Mouse (Mus musculus): ENCODE data around the gene Olfr1133. TPM values are rescaled to one million over a fixed set of nuclear protein-coding genes. Genes with fewer than 3 reads are reported as not detected.
"Not testable (repeated sequence)": the region's sequence is repeated elsewhere in the genome, so short reads cannot be mapped to it uniquely, and the experiment has no call there.

The Olfr1133 gene
- not detected in 2 replicates for polyA plus RNA-seq (2012; ENCODE audit: insufficient read depth, low replicate concordance)

- H3K4me1 ChIP-seq: no peaks in the 10 kb centered on the region
- no peaks in the 10 kb centered on the region for H3K27me3 ChIP-seq (replicated peaks)
- H3K9me3 ChIP-seq: no peaks in the 10 kb centered on the region
- no peaks in the 10 kb centered on the region for H3K36me3 ChIP-seq (replicated peaks; ENCODE audit: low read length)
- no peak within 1 kb of the TSS for H3K4me3 ChIP-seq (replicated peaks)
- TF ChIP-seq FLI1 (IDR thresholded peaks at IDR 0.05; ENCODE audit: low read length) (no peak), GATA1 (IDR thresholded peaks at IDR 0.05; ENCODE audit: borderline replicate concordance, low read length) (no peak)
Observed at GRCm38 (mm10) chr2:87647274-87647673, at the start of gene Olfr1133. Olfr1133 (minus strand) TSS chr2:87647374.

GRCm38 (mm10) chr2:87693847-87694246 lies 46.7 kb upstream of the Olfr1133 start, which contains the start of gene Olfr1136:
Olfr1136 (minus strand) TSS chr2:87693947.
- H3K4me3 ChIP-seq (replicated peaks): no peak within 1 kb of the TSS
- no peaks in the 10 kb centered on the region for H3K9me3 ChIP-seq
- no peaks in the 10 kb centered on the region for H3K27me3 ChIP-seq (replicated peaks)
- no peaks in the 10 kb centered on the region for H3K36me3 ChIP-seq (replicated peaks; ENCODE audit: low read length)
- no peaks in the 10 kb centered on the region for H3K4me1 ChIP-seq
- no peak for TF ChIP-seq GATA1 (IDR thresholded peaks at IDR 0.05; ENCODE audit: borderline replicate concordance, low read length)
- no peak for TF ChIP-seq FLI1 (IDR thresholded peaks at IDR 0.05; ENCODE audit: low read length)

GRCm38 (mm10) chr2:87673564-87673963 lies 26.4 kb upstream of the Olfr1133 start, which contains the start of gene Olfr1135:
Olfr1135 (minus strand) TSS chr2:87673664.
- Histone ChIP-seq H3K36me3 (replicated peaks; ENCODE audit: low read length) (no peaks in the 10 kb centered on the region), H3K9me3 (no peaks in the 10 kb centered on the region), H3K4me1 (no peaks in the 10 kb centered on the region), H3K4me3 (replicated peaks) (no peak within 1 kb of the TSS), H3K27me3 (replicated peaks) (no peaks in the 10 kb centered on the region)
- no peak for TF ChIP-seq GATA1 (IDR thresholded peaks at IDR 0.05; ENCODE audit: borderline replicate concordance, low read length)
- TF ChIP-seq FLI1 (IDR thresholded peaks at IDR 0.05; ENCODE audit: low read length): no peak

- Histone ChIP-seq H3K4me1 (no peaks in the 10 kb centered on the region), H3K27me3 (replicated peaks) (no peaks in the 10 kb centered on the region), H3K4me3 (replicated peaks) (no peak within 1 kb of the TSS)
Observed at GRCm38 (mm10) chr2:87658360-87658759, 11.2 kb upstream of the Olfr1133 start, which contains the start of gene Olfr1134. Olfr1134 (minus strand) TSS chr2:87658460.

GRCm38 (mm10) chr2:87642441-87642840 lies 4.7 kb downstream of the Olfr1133 start:
- Histone ChIP-seq H3K36me3 (replicated peaks; ENCODE audit: low read length) (no peaks in the 10 kb centered on the region), H3K27me3 (replicated peaks) (no peaks in the 10 kb centered on the region), H3K4me3 (replicated peaks) (no peak overlapping the region), H3K4me1 (no peaks in the 10 kb centered on the region), H3K9me3 (no peaks in the 10 kb centered on the region)
- TF ChIP-seq FLI1 (IDR thresholded peaks at IDR 0.05; ENCODE audit: low read length) (no peak), GATA1 (IDR thresholded peaks at IDR 0.05; ENCODE audit: borderline replicate concordance, low read length) (no peak)

More at GRCm38 (mm10) chr2:87658360-87658759, 11.2 kb upstream of the Olfr1133 start, which contains the start of gene Olfr1134:
- Histone ChIP-seq H3K36me3 (replicated peaks; ENCODE audit: low read length) (no peaks in the 10 kb centered on the region), H3K9me3 (0 out of 2 replicates have a peak, but pooled peaks cover 4% of the 10 kb centered on the region)
- TF ChIP-seq FLI1 (IDR thresholded peaks at IDR 0.05; ENCODE audit: low read length) (no peak), GATA1 (IDR thresholded peaks at IDR 0.05; ENCODE audit: borderline replicate concordance, low read length) (no peak)

- Histone ChIP-seq H3K36me3 (replicated peaks; ENCODE audit: low read length) (no peaks in the 10 kb centered on the region), H3K4me3 (replicated peaks) (no peak within 1 kb of the TSS), H3K27me3 (replicated peaks) (no peaks in the 10 kb centered on the region), H3K4me1 (no peaks in the 10 kb centered on the region), H3K9me3 (no peaks in the 10 kb centered on the region)
- no peak for TF ChIP-seq FLI1 (IDR thresholded peaks at IDR 0.05; ENCODE audit: low read length)
- no peak for TF ChIP-seq GATA1 (IDR thresholded peaks at IDR 0.05; ENCODE audit: borderline replicate concordance, low read length)
Observed at GRCm38 (mm10) chr2:87637435-87637834, 9.7 kb downstream of the Olfr1133 start, which contains the start of gene Olfr1132. Olfr1132 (minus strand) TSS chr2:87637535.

- TF ChIP-seq FLI1 (IDR thresholded peaks at IDR 0.05; ENCODE audit: low read length) (no peak), GATA1 (IDR thresholded peaks at IDR 0.05; ENCODE audit: borderline replicate concordance, low read length) (no peak)
- Histone ChIP-seq H3K36me3 (replicated peaks; ENCODE audit: low read length) (no peaks in the 10 kb centered on the region), H3K9me3 (peaks cover 4% of the 10 kb centered on the region), H3K27me3 (replicated peaks) (no peaks in the 10 kb centered on the region), H3K4me3 (replicated peaks) (no peak within 1 kb of the TSS), H3K4me1 (no peaks in the 10 kb centered on the region)
Observed at GRCm38 (mm10) chr2:87626804-87627203, 20.4 kb downstream of the Olfr1133 start, which contains the start of gene Olfr1131. Olfr1131 (plus strand) TSS chr2:87627104.

GRCm38 (mm10) chr2:87605912-87606311 lies 41.3 kb downstream of the Olfr1133 start, which contains the start of gene Olfr1130:
Olfr1130 (plus strand) TSS chr2:87606212.
- not testable (repeated sequence) for H3K36me3 ChIP-seq (replicated peaks; ENCODE audit: low read length); H3K4me3 ChIP-seq (replicated peaks); H3K4me1 ChIP-seq; H3K9me3 ChIP-seq; H3K27me3 ChIP-seq (replicated peaks)

Other genes starting within 250 kb of the Olfr1133 start
- not detected in 2 replicates for gene Olfr1123, start 230.7 kb downstream of the Olfr1133 start, polyA plus RNA-seq (2012; ENCODE audit: insufficient read depth, low replicate concordance)
- gene Olfr1124, start 217.1 kb downstream of the Olfr1133 start, polyA plus RNA-seq (2012; ENCODE audit: insufficient read depth, low replicate concordance): not detected in 2 replicates
- gene Olfr1126, start 193.4 kb downstream of the Olfr1133 start, polyA plus RNA-seq (2012; ENCODE audit: insufficient read depth, low replicate concordance): not detected in 2 replicates
- not detected in 2 replicates for gene Pramel7, start 150.3 kb downstream of the Olfr1133 start, polyA plus RNA-seq (2012; ENCODE audit: insufficient read depth, low replicate concordance)
- not detected in 2 replicates for gene Pramel6, start 140.8 kb downstream of the Olfr1133 start, polyA plus RNA-seq (2012; ENCODE audit: insufficient read depth, low replicate concordance)
- gene Olfr153, start 115.6 kb downstream of the Olfr1133 start, polyA plus RNA-seq (2012; ENCODE audit: insufficient read depth, low replicate concordance): not detected in 2 replicates
- gene Olfr1128, start 101.8 kb downstream of the Olfr1133 start, polyA plus RNA-seq (2012; ENCODE audit: insufficient read depth, low replicate concordance): not detected in 2 replicates
- not detected in 2 replicates for gene Olfr1129, start 73.5 kb downstream of the Olfr1133 start, polyA plus RNA-seq (2012; ENCODE audit: insufficient read depth, low replicate concordance)
- not detected in 2 replicates for gene Olfr1130, start 41.2 kb downstream of the Olfr1133 start, polyA plus RNA-seq (2012; ENCODE audit: insufficient read depth, low replicate concordance)
- not detected in 2 replicates for gene Olfr1131, start 20.3 kb downstream of the Olfr1133 start, polyA plus RNA-seq (2012; ENCODE audit: insufficient read depth, low replicate concordance)
- gene Olfr1132, start 9.8 kb downstream of the Olfr1133 start, polyA plus RNA-seq (2012; ENCODE audit: insufficient read depth, low replicate concordance): not detected in 2 replicates
- gene Olfr1134, start 11.1 kb upstream of the Olfr1133 start, polyA plus RNA-seq (2012; ENCODE audit: insufficient read depth, low replicate concordance): not detected in 2 replicates
- gene Olfr1135, start 26.3 kb upstream of the Olfr1133 start, polyA plus RNA-seq (2012; ENCODE audit: insufficient read depth, low replicate concordance): not detected in 2 replicates
- gene Olfr1136, start 46.6 kb upstream of the Olfr1133 start, polyA plus RNA-seq (2012; ENCODE audit: insufficient read depth, low replicate concordance): not detected in 2 replicates
- 0.71 TPM in 1 of 2 replicates, not detected in the other for gene Olfr1137, start 65.8 kb upstream of the Olfr1133 start, polyA plus RNA-seq (2012; ENCODE audit: insufficient read depth, low replicate concordance)
- gene Olfr1138, start 92.6 kb upstream of the Olfr1133 start, polyA plus RNA-seq (2012; ENCODE audit: insufficient read depth, low replicate concordance): not detected in 2 replicates
- gene Olfr1140, start 96.4 kb upstream of the Olfr1133 start, polyA plus RNA-seq (2012; ENCODE audit: insufficient read depth, low replicate concordance): not detected in 2 replicates
- gene Olfr1141, start 106.6 kb upstream of the Olfr1133 start, polyA plus RNA-seq (2012; ENCODE audit: insufficient read depth, low replicate concordance): not detected in 2 replicates
- gene Olfr152, start 132.1 kb upstream of the Olfr1133 start, polyA plus RNA-seq (2012; ENCODE audit: insufficient read depth, low replicate concordance): not detected in 2 replicates
- gene Olfr1143, start 153.2 kb upstream of the Olfr1133 start, polyA plus RNA-seq (2012; ENCODE audit: insufficient read depth, low replicate concordance): not detected in 2 replicates
- not detected in 2 replicates for gene Olfr1145, start 162.4 kb upstream of the Olfr1133 start, polyA plus RNA-seq (2012; ENCODE audit: insufficient read depth, low replicate concordance)
- gene Olfr1148, start 183.2 kb upstream of the Olfr1133 start, polyA plus RNA-seq (2012; ENCODE audit: insufficient read depth, low replicate concordance): not detected in 2 replicates
- not detected in 2 replicates for gene Olfr1150-ps1, start 196.6 kb upstream of the Olfr1133 start, polyA plus RNA-seq (2012; ENCODE audit: insufficient read depth, low replicate concordance)
- gene Olfr1151, start 208.5 kb upstream of the Olfr1133 start, polyA plus RNA-seq (2012; ENCODE audit: insufficient read depth, low replicate concordance): not detected in 2 replicates
- 0.43 TPM in 1 of 2 replicates, not detected in the other for gene Olfr1152, start 219.1 kb upstream of the Olfr1133 start, polyA plus RNA-seq (2012; ENCODE audit: insufficient read depth, low replicate concordance)
- not detected in 2 replicates for gene Olfr1153, start 247.6 kb upstream of the Olfr1133 start, polyA plus RNA-seq (2012; ENCODE audit: insufficient read depth, low replicate concordance)

All from megakaryocyte, embryonic 14.5 days (primary cell).